Mouse (Mus musculus) heart, embryonic 16.5 days (tissue): Measurements from ENCODE around the gene Skp2. TPM values are rescaled to one million over a fixed set of nuclear protein-coding genes. Genes with fewer than 3 reads are reported as not detected.

Experiments used
- ATAC-seq: fragments of 200-750 bp; cut with Nextera tagmentation; replicated peaks from 2 replicates; pipeline ENCODE4 v1.8.0; 2017; ENCODE audit warnings: moderate number of reproducible peaks; ENCODE audit not compliant: insufficient read depth, low FRiP score; ENCODE audit errors: extremely low read depth
- H3K27ac ChIP-seq: fragments of 300-500 bp; sonication (generic); 2 replicates; pipeline ENCODE4 v1.5.1; 2014; ENCODE audit warnings: mild to moderate bottlenecking, low read length, control low read depth, moderate library complexity
- H3K27me3 ChIP-seq: fragments of 300-500 bp; sonication (generic); 2 replicates; pipeline ENCODE4 v1.6.1; 2014; ENCODE audit warnings: low read length, mixed read lengths; ENCODE audit not compliant: control insufficient read depth, insufficient read depth
- H3K36me3 ChIP-seq: fragments of 300-500 bp; sonication (generic); 2 replicates; pipeline ENCODE4 v1.6.1; 2014; ENCODE audit not compliant: control insufficient read depth, insufficient read depth
- H3K4me1 ChIP-seq: fragments of 300-500 bp; sonication (generic); 2 replicates; pipeline ENCODE4 v1.6.1; 2014; ENCODE audit warnings: low read length, mixed read lengths; ENCODE audit not compliant: control insufficient read depth, insufficient read depth
- H3K4me2 ChIP-seq: fragments of 300-500 bp; sonication (generic); 2 replicates; pipeline ENCODE4 v1.6.1; 2014; ENCODE audit warnings: low read depth, mild to moderate bottlenecking, control low read depth, low read length
- H3K4me3 ChIP-seq: fragments of 300-500 bp; sonication (generic); 2 replicates; pipeline ENCODE4 v1.5.1; 2014; ENCODE audit warnings: mild to moderate bottlenecking, control low read depth, low read length
- H3K9ac ChIP-seq: fragments of 300-500 bp; sonication (generic); 2 replicates; pipeline ENCODE4 v1.6.1; 2014; ENCODE audit warnings: low read length, control low read depth
- H3K9me3 ChIP-seq: fragments of 300-500 bp; sonication (generic); replicated peaks from 2 replicates; pipeline ENCODE4 v1.6.1; 2016; ENCODE audit warnings: low read length; ENCODE audit not compliant: control insufficient read depth
- WGBS: fragments of 180-500 bp; shearing (Covaris S2); extraction: QIAGEN DNeasy Blood & Tissue Kit; methylation state at CpG from one replicate; pipeline ENCODE4 v1.1.7; 2014; 5-methylcytosine and 5-hydroxymethylcytosine counted together
- polyA plus RNA-seq: library from polyadenylated mRNA; unstranded; fragments of >200 nt; fragmentation: Nextera tagmentation; extraction: Ambion mirVana; gene quantifications from 2 replicates; pipeline ENCODE4 v1.2.1, GENCODE M21; 2015

Skp2 gene
- polyA plus RNA-seq, 1 experiment from 2014 or later: 21.8 TPM

DNA sequence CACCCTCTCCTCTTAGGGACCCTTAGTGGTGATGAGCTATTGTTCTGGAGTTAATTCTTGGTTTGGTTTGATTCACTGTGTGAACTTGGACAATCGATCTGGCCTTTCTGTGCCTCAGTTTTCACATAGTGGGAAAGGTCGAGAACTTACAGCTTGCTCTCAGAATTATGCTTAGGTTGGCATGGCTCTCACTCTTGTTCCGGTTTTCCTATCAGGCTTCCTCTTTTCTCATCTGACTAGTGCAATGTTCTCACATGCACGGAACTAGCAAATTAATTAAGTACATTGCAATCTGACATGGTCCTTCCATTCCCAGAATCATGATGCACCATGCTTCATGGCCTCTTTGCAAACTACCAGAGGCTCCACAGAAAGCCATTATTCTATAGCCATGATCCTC lies 32.2 kb downstream of the Skp2 start:
- Histone ChIP-seq H3K9ac (no peak overlapping the region), H3K27ac (no peak overlapping the region), H3K27me3 (no peaks in the 10 kb centered on the region), H3K4me1 (no peaks in the 10 kb centered on the region), H3K4me3 (no peak overlapping the region), H3K9me3 (no peaks in the 10 kb centered on the region), H3K4me2 (no peak overlapping the region), H3K36me3 (peaks cover 34% of the 10 kb centered on the region)
- 86% methylated on average over 4 of the region's 4 CpGs for WGBS
- no peak for ATAC-seq

DNA sequence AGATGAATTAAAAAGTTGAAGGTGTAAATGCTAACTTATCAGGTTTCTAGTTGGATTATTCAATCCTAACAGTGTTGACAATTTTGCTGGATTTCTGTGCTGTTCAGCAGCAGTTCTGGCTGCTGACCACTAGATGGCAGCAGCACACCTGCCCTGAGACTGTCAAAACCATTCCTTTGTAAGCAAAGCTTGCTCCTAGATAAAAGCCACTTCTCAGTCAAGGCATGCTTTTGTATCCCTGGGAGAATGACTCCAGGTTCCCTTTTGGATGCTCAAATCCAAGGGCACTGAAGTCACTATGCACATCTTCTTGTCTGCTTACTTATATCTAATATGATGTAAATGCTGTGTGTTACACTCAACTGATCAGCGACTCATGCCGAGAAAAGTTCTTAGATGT lies 35.1 kb downstream of the Skp2 start:
- no peaks in the 10 kb centered on the region for H3K4me1 ChIP-seq
- no peaks in the 10 kb centered on the region for H3K9me3 ChIP-seq
- no peak overlapping the region for H3K4me2 ChIP-seq
- H3K27me3 ChIP-seq: no peaks in the 10 kb centered on the region
- no peak overlapping the region for H3K4me3 ChIP-seq
- 94% methylated on average over 2 of the region's 2 CpGs for WGBS
- H3K27ac ChIP-seq: no peak overlapping the region
- no peak for ATAC-seq
- peaks cover 46% of the 10 kb centered on the region for H3K36me3 ChIP-seq
- H3K9ac ChIP-seq: no peak overlapping the region

DNA sequence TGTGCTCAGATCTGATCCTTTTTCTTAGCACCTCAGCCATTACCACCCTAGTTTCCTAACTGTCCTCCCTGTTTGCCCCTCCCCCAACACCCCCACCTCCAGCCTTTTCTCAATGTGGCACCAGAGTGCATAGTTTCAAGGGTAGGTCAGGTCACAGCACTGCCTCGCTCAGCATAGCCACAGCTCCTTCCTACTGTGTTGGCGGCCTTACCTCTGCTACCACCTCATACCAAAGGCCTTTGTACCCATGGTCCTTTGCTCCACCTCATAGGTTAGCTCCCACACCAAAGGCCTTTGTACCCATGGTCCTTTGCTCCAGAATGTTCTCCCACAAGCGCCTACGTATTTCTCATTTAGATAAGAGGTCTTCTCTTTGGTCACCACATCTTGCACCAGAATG lies 36.4 kb downstream of the Skp2 start:
- peaks cover 48% of the 10 kb centered on the region for H3K36me3 ChIP-seq
- no peak overlapping the region for H3K27ac ChIP-seq
- no peaks in the 10 kb centered on the region for H3K9me3 ChIP-seq
- no peak overlapping the region for H3K4me2 ChIP-seq
- no peak overlapping the region for H3K9ac ChIP-seq
- H3K27me3 ChIP-seq: no peaks in the 10 kb centered on the region
- H3K4me3 ChIP-seq: no peak overlapping the region
- ATAC-seq: no peak
- WGBS: 93% methylated on average over 4 of the region's 4 CpGs
- no peaks in the 10 kb centered on the region for H3K4me1 ChIP-seq

DNA sequence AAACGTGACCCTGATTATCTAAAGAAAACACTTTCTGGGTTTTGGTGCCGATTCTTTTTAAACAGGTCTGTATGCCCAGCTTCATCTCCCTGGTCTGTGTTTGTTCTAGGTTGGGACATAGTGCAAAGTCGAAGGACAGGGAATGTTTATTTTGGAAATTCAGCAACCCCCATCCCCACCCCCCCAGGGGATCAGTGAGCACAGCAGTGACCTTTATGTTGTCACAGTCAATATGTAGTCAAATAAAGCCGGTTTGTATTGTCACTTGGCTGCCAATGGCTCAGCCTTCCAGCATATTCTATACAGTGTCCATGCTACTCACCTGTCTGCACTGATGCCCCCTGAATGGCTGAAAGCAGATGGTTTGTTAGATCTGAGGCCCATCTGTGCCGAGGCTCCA lies 40.6 kb downstream of the Skp2 start:
- H3K4me3 ChIP-seq: no peak overlapping the region
- WGBS: 61% methylated on average over 5 of the region's 5 CpGs
- H3K27me3 ChIP-seq: no peaks in the 10 kb centered on the region
- H3K4me2 ChIP-seq: no peak overlapping the region
- no peak overlapping the region for H3K27ac ChIP-seq
- H3K9ac ChIP-seq: no peak overlapping the region
- H3K9me3 ChIP-seq: no peaks in the 10 kb centered on the region
- H3K36me3 ChIP-seq: peaks cover 39% of the 10 kb centered on the region
- peaks cover 3% of the 10 kb centered on the region; the same call in 1 of the 2 replicates for H3K4me1 ChIP-seq
- no peak for ATAC-seq

- ATAC-seq: no peak
- 89% methylated on average over 4 of the region's 4 CpGs for WGBS
- peaks cover 35% of the 10 kb centered on the region for H3K36me3 ChIP-seq
Observed at GRCm38 (mm10) chr15:9114131-9114530, 41.1 kb downstream of the Skp2 start.

GRCm38 (mm10) chr15:9113556-9113955 lies 41.7 kb downstream of the Skp2 start:
- Histone ChIP-seq H3K4me1 (peaks cover 3% of the 10 kb centered on the region; the same call in 1 of the 2 replicates), H3K4me2 (no peak overlapping the region), H3K4me3 (no peak overlapping the region), H3K36me3 (peaks cover 32% of the 10 kb centered on the region), H3K27ac (no peak overlapping the region), H3K9me3 (no peaks in the 10 kb centered on the region), H3K9ac (no peak overlapping the region), H3K27me3 (no peaks in the 10 kb centered on the region)
- no peak for ATAC-seq
- 58% methylated on average over 9 of the region's 9 CpGs for WGBS

More at GRCm38 (mm10) chr15:9114131-9114530, 41.1 kb downstream of the Skp2 start:
- H3K9ac ChIP-seq: no peak overlapping the region
- H3K4me3 ChIP-seq: no peak overlapping the region
- no peaks in the 10 kb centered on the region for H3K9me3 ChIP-seq
- peaks cover 3% of the 10 kb centered on the region; the same call in 1 of the 2 replicates for H3K4me1 ChIP-seq
- H3K4me2 ChIP-seq: no peak overlapping the region
- H3K27ac ChIP-seq: no peak overlapping the region
- no peaks in the 10 kb centered on the region for H3K27me3 ChIP-seq

DNA sequence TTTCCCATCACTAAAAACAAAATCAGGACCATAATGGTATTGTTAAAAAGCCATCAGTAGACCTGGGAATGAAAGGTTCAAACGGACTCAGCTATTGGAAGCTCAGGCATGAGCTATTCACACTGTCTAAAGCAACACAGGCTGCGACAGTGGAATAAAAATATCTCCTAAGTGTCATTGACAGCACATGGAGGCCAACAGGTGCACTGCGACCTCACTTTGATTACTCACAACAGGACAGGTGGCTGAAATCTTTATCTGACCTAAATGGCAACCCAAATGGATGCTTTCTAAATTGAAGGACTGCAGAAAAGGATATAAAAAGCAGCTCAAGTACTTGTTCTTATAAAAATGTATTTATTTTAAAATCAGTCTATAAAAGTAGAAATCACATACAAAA lies 43.6 kb downstream of the Skp2 start:
- H3K4me1 ChIP-seq: peaks cover 3% of the 10 kb centered on the region; the same call in 1 of the 2 replicates
- no peak for ATAC-seq
- H3K9me3 ChIP-seq: no peaks in the 10 kb centered on the region
- 62% methylated on average over 3 of the region's 3 CpGs for WGBS
- H3K27me3 ChIP-seq: no peaks in the 10 kb centered on the region
- no peak overlapping the region for H3K27ac ChIP-seq
- H3K36me3 ChIP-seq: peaks cover 38% of the 10 kb centered on the region
- no peak overlapping the region for H3K4me2 ChIP-seq
- H3K9ac ChIP-seq: no peak overlapping the region
- H3K4me3 ChIP-seq: no peak overlapping the region

DNA sequence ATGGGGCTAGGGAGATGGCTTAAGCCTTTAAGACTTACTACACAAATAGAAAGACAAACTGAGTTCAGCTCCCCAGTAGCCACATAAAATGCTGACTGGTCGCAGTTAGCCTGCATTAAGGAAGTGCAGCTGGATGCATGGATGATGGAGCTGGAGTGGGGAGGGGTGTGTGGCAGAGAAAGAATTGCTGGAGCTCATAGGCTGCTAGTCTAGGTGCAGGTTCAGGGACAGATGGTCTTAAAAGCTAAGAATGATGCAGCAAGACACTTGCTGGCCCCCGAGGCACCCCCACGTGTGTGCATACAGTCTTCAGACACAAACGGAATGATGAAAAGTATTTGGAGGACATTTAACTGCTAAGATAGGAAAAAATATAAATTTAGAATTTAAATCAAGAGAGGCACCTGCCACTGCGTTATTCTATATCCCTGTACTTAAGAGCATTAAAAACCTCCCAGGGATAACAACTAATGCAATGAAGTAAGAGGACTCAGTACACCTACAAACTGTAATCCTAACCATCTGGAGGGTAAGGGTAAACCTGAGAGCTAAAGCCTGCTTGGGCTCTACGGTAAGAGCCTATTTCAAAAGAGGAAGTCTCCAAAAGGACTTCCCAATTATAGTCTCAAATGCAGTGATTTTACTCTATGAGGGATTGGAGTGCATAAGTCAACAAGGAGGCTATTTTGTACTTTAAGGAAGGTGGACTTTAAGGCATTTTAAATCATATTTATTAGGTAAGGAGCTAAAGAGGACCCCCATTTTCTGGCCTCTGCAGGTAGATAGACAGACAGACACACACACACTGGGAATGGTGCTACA lies 44.5 kb downstream of the Skp2 start:
- no peaks in the 10 kb centered on the region for H3K27me3 ChIP-seq
- no peak overlapping the region for H3K27ac ChIP-seq
- H3K4me1 ChIP-seq: peaks cover 3% of the 10 kb centered on the region; the same call in 1 of the 2 replicates
- 85% methylated on average over 6 of the region's 6 CpGs for WGBS
- no peak for ATAC-seq
- H3K4me2 ChIP-seq: no peak overlapping the region
- H3K4me3 ChIP-seq: no peak overlapping the region
- no peak overlapping the region for H3K9ac ChIP-seq
- H3K36me3 ChIP-seq: peaks cover 32% of the 10 kb centered on the region
- H3K9me3 ChIP-seq: no peaks in the 10 kb centered on the region

GRCm38 (mm10) chr15:9106303-9107074 lies 48.7 kb downstream of the Skp2 start:
- 83% methylated on average over 13 of the region's 13 CpGs for WGBS
- H3K36me3 ChIP-seq: peaks cover 43% of the 10 kb centered on the region
- no peak overlapping the region for H3K9ac ChIP-seq
- peaks cover 1% of the 10 kb centered on the region; the same call in 1 of the 2 replicates for H3K4me1 ChIP-seq
- no peak overlapping the region for H3K4me3 ChIP-seq
- ATAC-seq: no peak
- H3K4me2 ChIP-seq: no peak overlapping the region
- H3K27me3 ChIP-seq: no peaks in the 10 kb centered on the region
- H3K9me3 ChIP-seq: no peaks in the 10 kb centered on the region
- H3K27ac ChIP-seq: no peak overlapping the region
